Mouse (Mus musculus): ENCODE measurements around the gene Prkn.

GRCm38 (mm10) chr17:11127217-11127616, 287.0 kb downstream of the Prkn start:
- TF ChIP-seq CTCF (IDR thresholded peaks at IDR 0.05; ENCODE audit: low read depth, low read length), result no peak
- no peak for TF ChIP-seq POLR2A (IDR thresholded peaks at IDR 0.05; ENCODE audit: extremely low read depth, insufficient read depth, low read length)

All from liver, adult 2 months (tissue).